Mouse (Mus musculus): ENCODE data around the gene Gmds. TPM values are rescaled to one million over a fixed set of nuclear protein-coding genes. Genes with fewer than 3 reads are reported as not detected.

Gmds gene
- total RNA-seq, 1 experiment from 2014 or later, result 5.9 TPM

GRCm38 (mm10) chr13:31810375-31810692 is 528.2 kb downstream of the Gmds start:
- no peak for ATAC-seq (replicated peaks; ENCODE audit: insufficient number of reproducible peaks, low FRiP score, low TSS enrichment, poor library complexity, severe bottlenecking)

- ATAC-seq (replicated peaks; ENCODE audit: insufficient number of reproducible peaks, low FRiP score, low TSS enrichment, poor library complexity, severe bottlenecking), result no peak
Measured at GRCm38 (mm10) chr13:31809701-31810100, 528.8 kb downstream of the Gmds start.

DNA sequence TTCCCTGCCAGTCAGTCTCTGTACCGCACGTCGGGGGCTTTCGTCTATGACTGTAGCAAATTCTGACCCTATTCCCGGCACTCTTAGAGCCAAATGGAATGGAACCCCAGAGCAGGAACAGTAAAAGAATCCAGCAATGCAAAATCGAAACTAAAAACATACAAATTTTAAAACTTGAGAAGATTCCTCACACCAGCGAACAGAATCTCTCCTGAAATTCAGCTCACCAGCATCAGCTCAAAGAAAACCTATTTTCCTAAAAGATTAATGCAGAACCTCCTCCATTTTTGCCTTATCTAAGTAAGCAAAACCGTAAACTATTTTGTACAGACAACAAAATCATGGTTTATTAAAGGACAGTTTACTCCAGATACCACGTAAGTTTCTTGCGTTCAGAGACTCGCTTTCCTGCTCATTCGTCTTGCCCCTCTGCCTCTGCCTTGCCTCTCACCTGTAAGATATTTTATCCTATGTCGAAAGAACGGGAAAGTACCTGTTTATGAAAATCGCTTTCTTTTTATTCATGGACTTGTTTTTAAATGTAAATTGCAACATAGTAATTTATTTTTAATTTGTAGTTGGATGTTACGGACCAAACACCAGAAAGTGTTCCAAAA is 529.6 kb downstream of the Gmds start:
- ATAC-seq (replicated peaks; ENCODE audit: insufficient number of reproducible peaks, low FRiP score, low TSS enrichment, poor library complexity, severe bottlenecking), result no peak

- no peak for ATAC-seq (replicated peaks; ENCODE audit: insufficient number of reproducible peaks, low FRiP score, low TSS enrichment, poor library complexity, severe bottlenecking)
Measured at GRCm38 (mm10) chr13:31808116-31808803, 530.3 kb downstream of the Gmds start.

DNA sequence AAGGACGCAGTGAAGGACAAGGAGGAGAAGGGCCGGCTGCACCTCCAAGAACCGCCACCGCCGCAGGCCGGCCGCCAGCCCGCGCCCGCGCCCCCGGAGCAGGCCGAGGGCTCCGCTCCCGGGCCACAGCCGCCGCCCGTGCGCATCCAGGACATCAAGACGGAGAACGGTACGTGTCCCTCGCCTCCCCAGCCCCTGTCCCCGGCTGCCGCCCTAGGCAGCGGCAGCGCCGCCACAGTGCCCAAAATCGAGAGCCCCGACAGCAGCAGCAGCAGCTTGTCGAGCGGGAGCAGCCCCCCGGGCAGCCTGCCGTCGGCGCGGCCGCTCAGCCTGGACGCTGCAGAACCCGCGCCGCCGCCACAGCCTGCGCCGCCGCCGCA is 530.8 kb downstream of the Gmds start:
- no peak for ATAC-seq (replicated peaks; ENCODE audit: insufficient number of reproducible peaks, low FRiP score, low TSS enrichment, poor library complexity, severe bottlenecking)

- ATAC-seq (replicated peaks; ENCODE audit: insufficient number of reproducible peaks, low FRiP score, low TSS enrichment, poor library complexity, severe bottlenecking), result no peak
Measured at GRCm38 (mm10) chr13:31806890-31807735, 531.4 kb downstream of the Gmds start.

DNA sequence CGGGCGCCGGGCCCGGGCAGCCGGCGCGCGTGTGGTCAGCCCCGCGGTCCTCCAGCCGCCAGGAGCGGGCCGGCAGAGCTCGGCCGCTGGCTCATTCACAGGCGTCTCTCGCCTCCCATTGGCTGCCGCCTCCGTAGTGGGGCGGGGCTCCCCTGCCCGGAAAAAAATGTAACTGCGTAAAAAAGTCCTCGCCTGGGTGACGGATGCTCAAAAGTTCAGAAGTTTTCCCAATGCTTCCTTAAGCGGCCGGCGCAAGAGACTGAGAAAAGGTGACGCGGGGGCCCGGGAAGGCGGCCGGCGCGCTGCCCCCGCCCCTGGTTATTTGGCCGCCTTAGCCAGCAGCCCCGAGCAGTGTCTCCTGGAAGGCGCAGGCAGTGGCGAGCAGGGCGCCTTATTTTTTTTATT is 532.1 kb downstream of the Gmds start, which contains the start of gene Foxc1:
TSS of gene Foxc1 (plus strand) at position 206 of the 405 bp plus-strand sequence.
- no peak for ATAC-seq (replicated peaks; ENCODE audit: insufficient number of reproducible peaks, low FRiP score, low TSS enrichment, poor library complexity, severe bottlenecking)

- no peak for ATAC-seq (replicated peaks; ENCODE audit: insufficient number of reproducible peaks, low FRiP score, low TSS enrichment, poor library complexity, severe bottlenecking)
Measured at GRCm38 (mm10) chr13:31805831-31806427, 532.6 kb downstream of the Gmds start.

GRCm38 (mm10) chr13:31804571-31804970 is 534.0 kb downstream of the Gmds start:
- ATAC-seq (replicated peaks; ENCODE audit: insufficient number of reproducible peaks, low FRiP score, low TSS enrichment, poor library complexity, severe bottlenecking), result no peak

DNA sequence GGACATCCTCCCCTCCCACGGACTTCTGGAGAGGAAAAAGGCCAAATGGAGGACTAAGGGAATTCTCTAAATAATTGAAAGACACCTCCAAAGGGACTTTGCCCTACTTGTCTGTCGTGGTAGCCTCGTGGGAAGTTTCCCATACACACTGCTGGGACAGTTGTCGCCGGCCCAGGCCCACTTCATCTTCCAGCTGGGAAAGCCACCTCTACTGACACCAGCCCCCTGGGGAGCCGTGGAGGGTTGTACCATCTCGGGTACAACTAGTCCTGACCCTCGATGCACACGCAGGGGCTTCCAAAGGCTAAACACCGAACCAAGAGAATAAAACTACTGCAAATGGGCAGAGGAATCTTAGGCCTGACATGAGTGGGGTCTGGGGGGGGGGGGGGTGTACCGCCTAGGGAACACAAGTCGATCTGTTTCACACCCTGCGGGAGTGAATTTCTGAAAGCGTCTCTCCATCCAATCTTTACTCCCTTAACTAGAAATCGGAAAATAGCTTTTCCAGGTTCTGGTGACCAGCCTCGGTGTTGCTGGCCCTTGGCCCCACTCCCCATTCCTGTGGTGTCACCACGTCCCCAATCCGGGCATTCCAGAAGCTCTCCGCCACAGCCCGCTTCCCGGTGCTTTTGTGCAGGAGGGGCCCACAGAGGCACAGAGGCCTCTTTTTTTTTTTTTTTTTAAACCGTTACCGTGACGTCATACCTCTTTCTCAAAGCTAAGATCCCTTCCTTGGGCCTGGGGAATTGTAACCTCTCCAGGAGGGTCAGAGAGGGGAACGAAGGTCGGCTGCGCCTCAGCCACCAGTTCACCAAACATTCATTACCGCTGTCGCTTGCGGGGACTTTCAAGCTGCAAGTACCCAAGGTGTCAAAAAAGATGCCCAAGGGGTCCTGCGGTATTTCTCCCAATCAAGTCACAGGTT is 535.1 kb downstream of the Gmds start:
- ATAC-seq (replicated peaks; ENCODE audit: insufficient number of reproducible peaks, low FRiP score, low TSS enrichment, poor library complexity, severe bottlenecking), result no peak

DNA sequence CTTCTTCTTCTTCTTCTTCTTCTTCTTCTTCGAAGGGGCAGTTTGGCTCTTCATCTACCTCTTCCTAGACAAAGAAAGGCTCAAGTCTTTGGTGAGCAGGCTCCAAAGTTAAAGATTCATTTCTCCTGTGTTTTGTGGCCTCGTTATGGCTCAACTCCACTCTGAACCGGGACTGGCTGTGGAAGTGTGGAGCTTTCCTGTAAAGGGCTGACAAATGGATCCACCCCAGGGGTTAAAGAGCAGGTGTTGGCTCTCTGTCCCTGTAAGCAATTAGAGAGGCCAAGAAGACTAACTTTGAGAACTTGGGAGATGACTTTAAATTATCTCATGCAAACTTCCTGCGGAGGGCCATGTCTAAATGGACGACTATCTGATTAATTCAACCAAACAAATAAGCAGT is 536.1 kb downstream of the Gmds start:
- no peak for ATAC-seq (replicated peaks; ENCODE audit: insufficient number of reproducible peaks, low FRiP score, low TSS enrichment, poor library complexity, severe bottlenecking)

- ATAC-seq (replicated peaks; ENCODE audit: insufficient number of reproducible peaks, low FRiP score, low TSS enrichment, poor library complexity, severe bottlenecking), result no peak
Measured at GRCm38 (mm10) chr13:31801703-31802305, 536.7 kb downstream of the Gmds start.

GRCm38 (mm10) chr13:31800581-31801576 is 537.7 kb downstream of the Gmds start:
- no peak for ATAC-seq (replicated peaks; ENCODE audit: insufficient number of reproducible peaks, low FRiP score, low TSS enrichment, poor library complexity, severe bottlenecking)

GRCm38 (mm10) chr13:31798075-31798474 is 540.5 kb downstream of the Gmds start:
- no peak for ATAC-seq (replicated peaks; ENCODE audit: insufficient number of reproducible peaks, low FRiP score, low TSS enrichment, poor library complexity, severe bottlenecking)

GRCm38 (mm10) chr13:31797346-31797745 is 541.2 kb downstream of the Gmds start:
- ATAC-seq (replicated peaks; ENCODE audit: insufficient number of reproducible peaks, low FRiP score, low TSS enrichment, poor library complexity, severe bottlenecking), result no peak

- ATAC-seq (replicated peaks; ENCODE audit: insufficient number of reproducible peaks, low FRiP score, low TSS enrichment, poor library complexity, severe bottlenecking), result no peak
Measured at GRCm38 (mm10) chr13:31793163-31793562, 545.4 kb downstream of the Gmds start.

All from monocyte, adult 5-6 weeks (primary cell).